Mouse (Mus musculus): Measurements from ENCODE around the gene Slfn2. TPM values are rescaled to one million over a fixed set of nuclear protein-coding genes. Genes with fewer than 3 reads are reported as not detected.

The Slfn2 gene
- total RNA-seq (2023), result 134 TPM

DNA sequence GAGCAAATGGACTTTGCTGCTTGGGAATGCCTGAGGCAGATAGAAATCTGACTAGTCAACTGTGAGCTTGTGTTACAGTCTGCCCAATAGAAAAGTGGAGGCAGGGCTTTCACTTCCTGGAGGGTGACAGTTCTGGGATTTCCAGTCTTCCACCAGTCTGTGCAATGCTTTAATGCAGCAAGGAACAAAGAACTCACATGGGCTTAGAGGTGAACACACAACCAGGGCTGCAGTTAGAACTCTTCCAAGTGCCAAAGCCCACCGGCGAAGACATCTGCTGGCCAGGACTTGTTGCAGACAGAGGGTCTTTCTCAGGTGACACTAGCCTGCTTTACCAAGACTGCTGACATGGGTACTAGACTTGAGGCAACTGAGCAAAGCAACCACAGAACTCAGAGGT, at the start of gene Slfn2:
TSS of gene Slfn2 (plus strand) at position 167 of the 400 bp plus-strand sequence.

DNA sequence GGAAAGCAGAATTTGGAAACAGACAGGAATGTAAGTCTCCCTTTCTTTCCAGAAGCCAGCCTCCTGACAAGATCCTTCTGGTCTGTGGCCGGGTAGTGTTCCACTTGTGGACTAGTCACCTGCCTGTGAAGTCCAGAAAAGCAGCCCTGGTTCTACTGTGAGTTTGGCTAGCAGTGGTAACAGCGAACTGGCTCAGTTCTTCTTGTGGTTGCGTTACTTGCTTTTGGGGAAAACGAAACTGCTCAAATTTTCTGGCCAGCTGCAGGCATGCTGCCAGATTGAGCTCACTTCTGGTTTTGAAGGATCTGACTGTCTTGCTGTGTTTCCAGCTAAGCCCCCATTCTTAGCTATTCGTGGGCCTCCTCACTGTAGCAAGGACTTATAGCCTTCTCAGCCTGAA, 44.3 kb upstream of the Slfn2 start, which contains the start of gene Slfn8:
TSS of gene Slfn8 (minus strand) at position 190 of the 400 bp plus-strand sequence.

DNA sequence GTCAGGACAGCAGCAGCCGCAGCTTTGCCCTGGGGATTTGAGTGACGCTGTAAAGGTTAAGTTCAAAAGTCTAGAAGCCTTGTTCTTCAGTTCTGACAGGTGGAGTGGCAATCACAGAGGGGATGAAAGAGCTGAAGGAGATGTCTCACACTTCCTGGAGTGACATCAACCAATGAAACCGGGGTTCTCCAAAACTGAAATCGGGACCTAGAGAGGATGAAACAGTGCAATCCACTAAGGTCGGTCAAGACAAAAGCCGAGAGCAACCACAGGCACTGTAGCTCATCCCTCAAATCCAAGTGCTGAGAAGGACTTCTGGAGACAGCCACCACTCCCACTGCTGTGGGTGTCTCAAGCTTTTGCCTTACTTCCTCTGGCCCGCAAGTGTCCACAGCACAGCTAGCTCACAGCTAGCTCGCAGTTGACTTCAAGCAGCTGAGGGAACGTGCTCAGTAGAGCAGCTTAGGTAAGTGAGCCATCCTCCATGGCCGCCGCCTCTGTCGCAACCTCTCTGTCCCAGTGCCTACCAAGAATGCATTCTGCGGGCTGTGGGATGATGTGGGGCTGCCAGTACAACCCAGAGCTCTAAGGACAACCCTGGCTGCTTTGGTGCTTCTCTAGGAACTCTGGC, 51.8 kb downstream of the Slfn2 start, which contains the start of gene Slfn1:
TSS of gene Slfn1 (plus strand) at position 253 of the 631 bp plus-strand sequence.

Other genes with a start within 250 kb of the Slfn2 start
- gene Rffl, start 193.9 kb upstream of the Slfn2 start, total RNA-seq (2023), result 18.6 TPM
- gene Rad51d, start 174.5 kb upstream of the Slfn2 start, total RNA-seq (2023), result 18.7 TPM
- gene Fndc8, start 173.0 kb upstream of the Slfn2 start, total RNA-seq (2023), result not detected
- gene Nle1, start 156.7 kb upstream of the Slfn2 start, total RNA-seq (2023), result 103 TPM
- not detected for gene Unc45b, start 154.6 kb upstream of the Slfn2 start, total RNA-seq (2023)
- 40.9 TPM for gene Slfn5, start 113.8 kb upstream of the Slfn2 start, total RNA-seq (2023)
- gene Slfn9, start 73.3 kb upstream of the Slfn2 start, total RNA-seq (2023), result 18.4 TPM
- 48.4 TPM for gene Slfn8, start 44.3 kb upstream of the Slfn2 start, total RNA-seq (2023)
- gene Slfn1, start 51.7 kb downstream of the Slfn2 start, total RNA-seq (2023), result 97.2 TPM
- 1.4 TPM for gene Slfn4, start 110.1 kb downstream of the Slfn2 start, total RNA-seq (2023)
- 4.6 TPM for gene Slfn3, start 126.2 kb downstream of the Slfn2 start, total RNA-seq (2023)
- not detected for gene Slfn14, start 221.6 kb downstream of the Slfn2 start, total RNA-seq (2023)
- 106 TPM for gene Ap2b1, start 233.9 kb downstream of the Slfn2 start, total RNA-seq (2023)
- 9.4 TPM for gene Pex12, start 237.5 kb downstream of the Slfn2 start, total RNA-seq (2023)

All from CD8-positive naive resting alpha-beta T cell, adult 57 days (primary cell).